Mouse (Mus musculus) testis, postnatal 10 days (tissue): Measurements from ENCODE around the gene Nlrc5.
"Not testable (repeated sequence)": the region's sequence is repeated elsewhere in the genome, so short reads cannot be mapped to it uniquely, and the experiment has no call there.

ENCODE experiments used
- DNase-seq: peaks from one replicate; pipeline ENCODE4 v3.0.0; 2021; ENCODE audit warnings: low spot score

The Nlrc5 gene

DNA sequence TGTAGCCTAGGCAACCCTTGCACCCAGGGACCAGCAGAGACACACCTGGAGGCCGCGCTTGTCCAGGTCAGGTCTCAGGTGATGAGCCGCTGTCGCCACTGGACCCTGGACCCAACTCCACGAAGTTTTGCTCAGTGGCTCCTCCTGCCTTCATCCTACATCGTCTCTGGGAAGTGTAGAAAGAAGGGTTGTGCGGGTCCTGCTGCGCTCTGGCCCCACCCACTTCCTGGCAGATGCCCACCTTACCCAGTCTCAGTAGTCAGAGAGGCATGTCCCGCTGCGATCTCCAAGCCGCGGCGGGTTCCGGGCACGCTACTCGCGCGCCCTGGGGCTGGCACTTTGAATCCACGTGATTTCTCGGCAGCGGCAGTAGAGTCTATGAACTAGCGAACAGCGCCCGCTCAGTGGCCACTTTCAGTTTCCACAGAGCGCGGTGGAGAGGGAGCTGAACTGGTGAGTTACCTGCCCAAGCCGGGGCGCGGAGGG lies at the start of gene Nlrc5:
Gene Nlrc5, plus strand, starts transcription at position 376 of the 486 bp plus-strand sequence.
- DNase-seq = peak; percentile 63

DNA sequence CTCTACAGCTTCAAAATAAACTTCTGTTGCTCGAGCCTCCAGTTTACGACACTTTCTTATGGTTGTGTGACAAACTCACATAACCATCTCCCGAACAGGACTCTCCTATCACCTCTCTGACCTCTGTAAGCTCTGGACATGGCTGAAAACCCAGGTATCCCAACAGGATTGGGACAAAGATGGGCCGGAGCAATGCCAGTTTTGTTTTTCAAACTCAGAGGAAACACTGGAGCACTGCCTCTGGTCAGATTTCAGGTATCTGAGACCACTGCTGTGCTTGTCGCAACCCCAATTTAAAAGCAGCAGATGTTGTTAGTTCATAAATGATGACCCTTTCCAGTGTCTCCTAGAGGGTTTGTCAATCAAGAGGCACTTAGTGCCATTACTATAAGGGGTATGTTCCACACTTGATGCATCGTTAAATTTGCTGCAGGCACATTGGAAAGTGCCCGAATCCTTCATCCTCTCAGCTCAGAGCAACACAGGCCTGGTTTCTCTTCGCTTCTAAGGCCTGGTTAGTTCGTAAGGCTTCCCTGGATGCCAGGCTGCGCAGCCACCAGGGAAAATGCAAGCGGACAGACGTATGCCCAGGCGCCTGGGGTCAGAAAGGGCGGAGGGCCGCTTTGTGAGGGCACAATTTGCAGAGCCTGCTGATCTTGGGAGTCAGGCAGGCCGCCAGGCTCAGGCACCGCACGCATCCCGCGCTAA lies 48.5 kb upstream of the Nlrc5 start:
- no peak for DNase-seq

DNA sequence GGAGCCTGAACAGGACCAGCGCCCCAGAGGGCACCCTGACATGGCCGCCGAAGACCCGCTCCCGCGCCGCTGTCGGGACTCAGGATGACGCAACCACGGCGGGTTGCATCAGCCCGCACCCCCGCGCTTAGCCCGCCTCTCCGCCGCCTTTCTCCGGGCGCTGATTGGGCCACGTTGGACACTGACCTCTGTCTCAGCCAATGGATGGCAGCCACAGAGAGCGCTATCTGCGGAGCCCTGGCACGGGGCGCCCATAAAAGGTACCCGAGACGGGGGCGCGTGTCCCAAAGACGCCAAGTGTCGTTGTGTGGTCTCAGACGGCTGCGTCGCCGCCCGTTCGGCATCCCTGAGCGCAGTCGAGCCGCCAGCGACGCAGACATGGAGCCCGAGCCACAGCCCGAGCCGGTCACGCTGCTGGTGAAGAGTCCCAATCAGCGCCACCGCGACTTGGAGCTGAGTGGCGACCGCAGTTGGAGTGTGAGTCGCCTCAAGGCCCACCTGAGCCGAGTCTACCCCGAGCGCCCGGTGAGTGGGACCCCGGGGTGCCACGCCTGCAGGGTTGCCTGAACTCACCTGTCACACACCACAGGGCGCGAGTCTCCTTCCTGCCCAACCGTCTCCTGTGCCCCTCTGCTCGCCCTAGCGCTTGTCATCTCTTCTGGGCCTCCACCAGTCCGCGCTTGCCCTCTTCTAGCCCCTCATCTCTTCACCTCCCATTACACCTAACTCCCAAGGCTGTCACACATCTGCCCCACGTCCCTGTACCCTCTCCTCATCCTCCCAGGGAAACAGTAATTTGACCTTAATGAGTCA lies 47.7 kb upstream of the Nlrc5 start, which contains the start of gene Herpud1:
Gene Herpud1, plus strand, starts transcription at position 225 of the 813 bp plus-strand sequence.
- peak; percentile 95 for DNase-seq

DNA sequence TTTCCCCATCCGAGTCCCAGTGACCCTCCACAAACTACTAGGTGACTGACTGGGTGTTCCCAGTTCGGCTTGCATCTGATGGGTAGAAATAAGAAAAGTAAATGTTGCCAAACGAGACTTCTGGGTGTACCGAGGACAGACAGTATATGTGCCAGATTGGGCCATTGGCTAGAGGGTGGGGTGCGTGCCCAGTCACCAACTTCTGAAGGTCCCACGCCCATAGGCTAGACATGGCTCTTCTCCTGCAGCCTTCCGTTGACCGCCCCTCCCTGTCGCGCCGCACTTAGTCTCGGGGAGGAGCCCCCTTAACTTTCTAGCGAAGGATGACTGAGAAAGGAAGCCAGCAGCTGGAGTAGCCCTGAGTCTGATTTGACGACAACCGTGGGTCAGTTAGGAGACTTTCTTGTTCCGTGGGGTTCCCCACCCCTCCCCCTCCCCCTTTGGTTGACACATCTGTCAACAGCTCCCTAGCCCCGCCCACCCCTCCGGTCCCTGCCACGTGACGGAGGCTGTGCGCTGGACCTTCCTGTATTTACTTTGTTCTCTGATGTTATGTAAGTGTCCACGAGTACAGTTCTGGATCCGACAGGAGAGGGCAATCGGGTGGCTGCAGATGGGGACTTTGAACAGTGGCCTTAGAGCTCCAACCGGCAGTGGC lies 47.0 kb upstream of the Nlrc5 start:
- DNase-seq = peak; percentile 78

DNA sequence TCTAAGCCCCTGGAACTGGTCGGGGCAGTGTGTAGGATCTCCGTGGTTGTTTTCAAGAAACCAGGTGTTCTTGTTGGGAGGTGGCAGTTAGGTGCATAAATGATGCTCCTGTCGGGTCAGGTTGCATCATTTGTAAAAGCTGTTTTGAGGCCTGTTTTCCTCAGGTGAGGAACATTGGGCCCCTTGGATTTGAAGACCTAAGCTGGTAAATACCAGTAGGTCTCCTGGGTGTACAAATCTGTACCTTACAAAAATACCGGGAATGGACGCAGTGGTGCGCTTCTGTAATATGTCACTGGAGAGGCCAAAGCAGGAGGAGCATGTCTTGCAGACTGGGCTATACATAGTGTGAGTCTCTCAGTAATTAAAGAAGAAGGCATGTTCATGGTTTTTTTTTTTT lies 46.4 kb upstream of the Nlrc5 start:
- DNase-seq = no peak

DNA sequence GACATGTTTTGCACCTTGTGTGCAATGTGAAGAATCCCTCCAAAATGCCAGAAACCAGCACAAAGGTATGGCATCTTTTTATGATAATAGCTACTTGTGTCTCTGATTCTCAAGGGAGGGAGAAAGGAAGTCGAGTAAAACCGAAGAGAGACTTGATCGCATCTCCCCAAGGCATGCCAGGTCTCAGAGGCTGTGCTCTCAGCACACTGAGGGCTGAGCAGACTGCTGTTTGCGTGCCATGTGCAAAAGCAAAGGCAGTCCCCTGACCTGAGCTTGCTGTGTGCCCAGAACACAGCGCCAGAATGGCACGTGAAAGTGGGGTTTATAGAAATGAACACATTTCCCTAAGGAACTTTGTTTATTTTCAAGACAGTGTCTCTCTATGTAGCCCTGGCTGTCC lies 44.6 kb upstream of the Nlrc5 start:
- DNase-seq = no peak

DNA sequence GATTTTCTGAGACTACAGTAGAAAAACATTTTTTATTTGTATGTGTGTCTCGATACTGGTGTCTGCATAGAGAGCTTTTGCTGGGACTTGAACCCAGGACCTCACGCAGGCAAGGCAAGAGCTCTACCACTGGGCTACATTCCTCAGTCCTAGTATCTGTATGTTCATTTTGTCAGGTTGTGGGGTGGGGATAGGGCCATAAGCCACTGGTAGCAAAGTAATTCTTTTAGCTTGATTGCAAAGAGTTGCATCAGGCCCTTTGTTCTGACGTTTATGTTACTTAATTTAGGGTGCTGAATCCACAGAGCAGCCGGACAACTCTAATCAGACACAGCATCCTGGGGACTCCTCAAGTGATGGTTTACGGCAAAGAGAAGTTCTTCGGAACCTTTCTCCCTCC lies 43.7 kb upstream of the Nlrc5 start:
- no peak for DNase-seq

DNA sequence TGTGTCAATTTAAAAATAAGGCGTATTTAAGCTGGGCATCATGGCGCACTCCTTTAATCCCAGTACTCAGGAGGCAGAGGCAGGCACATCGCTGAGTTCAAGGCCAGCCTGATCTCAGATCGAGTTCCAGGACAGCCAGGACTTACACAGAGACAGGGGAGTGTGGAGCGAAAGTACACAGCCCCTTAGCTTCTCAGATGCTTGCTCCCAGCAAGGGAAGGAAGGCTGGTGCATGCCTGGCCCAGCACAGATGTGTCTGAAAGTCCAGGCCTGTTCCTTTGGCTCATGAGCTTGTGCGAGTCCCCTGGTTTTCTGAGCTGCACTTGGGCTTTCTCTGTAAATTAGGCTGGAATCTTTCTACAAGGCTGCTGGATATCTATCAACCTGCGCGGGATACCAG lies 43.2 kb upstream of the Nlrc5 start:
- DNase-seq = no peak

DNA sequence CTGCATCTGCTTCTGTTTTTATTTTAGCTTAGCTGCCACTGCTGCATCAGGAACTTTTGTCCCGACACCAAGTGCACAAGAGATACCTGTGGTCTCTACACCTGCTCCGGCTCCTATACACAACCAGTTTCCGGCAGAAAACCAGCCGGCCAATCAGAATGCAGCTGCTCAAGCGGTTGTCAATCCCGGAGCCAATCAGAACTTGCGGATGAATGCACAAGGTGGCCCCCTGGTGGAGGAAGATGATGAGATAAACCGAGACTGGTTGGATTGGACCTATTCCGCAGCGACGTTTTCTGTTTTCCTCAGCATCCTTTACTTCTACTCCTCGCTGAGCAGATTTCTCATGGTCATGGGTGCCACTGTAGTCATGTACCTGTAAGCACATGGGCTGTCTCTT lies 42.0 kb upstream of the Nlrc5 start:
- DNase-seq = peak; percentile 71

DNA sequence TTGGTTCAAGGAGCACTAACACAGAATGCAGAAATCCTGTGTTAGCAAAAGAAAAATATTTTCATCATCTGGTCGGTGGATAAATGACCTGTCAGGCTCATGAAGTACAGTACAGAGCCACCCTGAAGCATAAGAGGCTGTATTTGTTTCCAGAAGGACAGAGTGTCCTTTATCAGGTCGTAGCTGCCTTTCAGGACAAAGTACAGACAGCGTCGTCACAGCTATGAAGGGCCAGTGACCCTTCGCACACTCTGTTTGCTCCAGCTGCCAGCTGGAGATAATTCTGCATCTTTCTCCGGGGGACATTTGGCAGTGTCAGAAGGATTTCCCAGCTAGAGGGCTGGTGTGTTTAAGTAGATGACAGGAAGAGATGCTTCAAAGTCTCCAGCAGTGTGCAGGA lies 41.5 kb upstream of the Nlrc5 start:
- no peak for DNase-seq

DNA sequence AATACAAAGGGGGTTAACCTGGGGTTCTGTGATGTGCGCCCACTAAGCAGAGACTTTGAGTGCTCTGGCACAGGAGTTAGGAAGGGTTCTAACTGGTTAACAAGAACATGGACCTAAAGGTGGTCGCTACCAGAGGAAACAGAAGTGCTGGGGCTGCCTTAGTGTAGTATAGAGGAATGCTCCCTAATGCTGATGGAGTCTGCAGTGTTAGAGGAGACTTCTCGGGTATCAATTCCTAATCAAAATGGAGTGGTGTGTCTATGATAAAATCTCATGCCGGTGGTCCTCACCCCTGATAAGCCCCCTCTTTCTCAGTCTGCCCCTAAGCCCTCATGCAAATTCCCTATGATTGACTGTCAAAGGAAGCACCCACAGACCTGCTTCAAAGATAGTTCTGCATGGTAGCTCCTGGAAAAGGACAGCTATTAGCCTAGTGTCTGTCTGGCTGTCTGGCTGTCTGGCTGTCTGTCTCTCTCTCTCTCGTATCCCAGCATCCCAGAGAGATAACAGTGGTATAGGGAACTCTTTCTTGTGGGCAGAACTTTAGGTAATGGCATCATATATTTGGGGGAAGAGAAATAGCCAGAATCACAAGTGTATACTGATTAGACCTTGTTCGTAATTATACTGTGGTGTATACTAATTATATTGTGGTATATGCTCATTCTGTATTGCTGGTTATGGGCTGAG lies 38.2 kb upstream of the Nlrc5 start:
- no peak for DNase-seq

DNA sequence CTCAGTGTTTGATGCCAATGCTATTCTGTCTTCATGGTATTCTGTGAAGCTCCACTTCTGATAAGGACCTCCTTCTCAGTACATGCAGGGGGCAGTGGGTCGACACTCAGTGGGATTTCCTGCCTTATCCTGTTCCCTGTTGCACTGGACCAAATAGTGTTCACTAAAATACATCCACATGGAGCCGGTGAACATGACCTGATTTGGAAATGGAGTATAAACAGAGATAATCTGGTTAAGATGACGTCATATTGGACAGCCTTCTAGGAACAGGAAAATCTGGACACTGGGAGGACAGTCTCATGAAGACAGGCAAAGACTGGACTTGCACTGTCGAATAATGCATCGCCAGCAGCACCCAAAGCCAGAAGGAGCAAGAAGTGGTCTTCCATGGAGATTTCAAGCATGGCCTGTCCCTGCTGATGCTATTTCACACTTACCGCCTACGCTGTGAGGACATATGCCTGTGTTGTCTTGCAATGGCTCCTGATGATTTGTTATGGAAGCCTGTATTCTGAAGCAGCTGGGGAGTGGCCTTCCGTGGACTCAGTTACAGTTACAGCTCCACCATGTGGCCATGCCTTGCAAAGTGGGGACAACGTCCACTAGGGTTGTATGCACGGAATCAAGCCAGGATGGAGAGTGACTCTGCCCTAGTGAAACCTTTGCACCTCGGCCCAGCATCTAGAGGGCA lies 37.0 kb upstream of the Nlrc5 start:
- DNase-seq = peak; percentile 75

DNA sequence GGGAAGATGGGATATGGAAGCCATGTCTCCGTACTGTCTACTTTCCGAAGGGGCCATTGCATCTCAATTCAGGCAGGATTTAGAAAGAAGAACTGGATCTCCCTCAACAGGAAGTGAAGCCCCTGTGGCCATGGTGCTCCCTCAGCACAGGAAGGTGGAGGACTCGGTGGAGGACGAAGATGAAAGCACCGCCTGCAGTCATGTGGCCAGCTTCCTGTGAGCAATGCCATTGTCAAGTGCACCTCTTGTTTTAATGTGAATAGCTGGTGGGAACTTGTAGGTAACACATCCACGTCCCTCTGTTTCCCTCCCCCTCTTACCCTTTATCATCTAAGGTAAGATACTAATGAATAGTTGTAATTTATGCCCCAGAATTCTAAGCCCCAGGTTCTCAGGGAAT lies 35.6 kb upstream of the Nlrc5 start:
- no peak for DNase-seq

DNA sequence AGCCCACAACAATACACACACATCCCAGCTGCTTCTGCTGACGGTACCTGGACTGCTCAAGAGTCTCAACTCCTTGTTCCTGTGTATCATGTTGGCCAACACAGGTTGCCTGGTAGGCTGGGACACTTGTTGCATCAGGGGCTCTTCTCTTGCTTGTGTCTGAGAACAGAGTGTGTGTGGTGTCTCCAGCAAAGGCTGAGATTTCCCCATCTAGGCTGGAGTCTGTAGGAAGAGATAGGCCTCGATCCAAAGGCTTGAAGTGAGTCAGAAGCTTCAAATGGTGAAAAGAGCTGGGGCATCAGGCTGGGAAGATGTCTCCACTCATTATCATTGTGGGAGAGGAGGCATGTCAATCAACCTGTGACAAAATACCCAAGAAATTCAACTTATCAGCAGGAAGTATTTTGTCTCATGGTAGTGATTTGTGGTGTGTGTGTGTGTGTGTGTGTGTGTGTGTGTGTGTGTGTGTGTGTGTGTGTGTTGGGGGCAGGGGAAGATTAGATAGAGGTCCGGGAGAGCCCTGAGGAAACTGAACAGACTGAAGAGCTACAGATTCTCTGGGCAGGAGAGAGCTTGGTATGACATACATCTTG lies 34.7 kb upstream of the Nlrc5 start:
- DNase-seq = no peak

DNA sequence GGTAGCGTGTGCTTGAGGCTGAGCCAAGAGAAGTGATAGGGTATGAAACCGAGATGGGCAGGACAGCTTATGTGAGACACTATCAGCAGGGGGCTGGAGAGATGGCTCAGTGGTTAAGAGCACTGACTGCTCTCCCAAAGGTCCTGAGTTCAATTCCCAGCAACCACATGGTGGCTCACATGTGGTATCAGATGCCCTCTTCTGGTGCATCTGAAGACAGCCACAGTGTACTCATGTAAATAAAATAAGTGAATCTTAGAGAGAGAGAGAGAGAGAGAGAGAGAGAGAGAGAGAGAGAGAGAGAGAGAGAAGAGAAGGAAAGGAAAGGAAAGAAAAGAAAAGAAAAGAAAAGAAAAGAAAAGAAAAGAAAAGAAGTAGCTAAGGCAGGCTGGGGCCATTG lies 34.2 kb upstream of the Nlrc5 start:
- not testable (repeated sequence) for DNase-seq

DNA sequence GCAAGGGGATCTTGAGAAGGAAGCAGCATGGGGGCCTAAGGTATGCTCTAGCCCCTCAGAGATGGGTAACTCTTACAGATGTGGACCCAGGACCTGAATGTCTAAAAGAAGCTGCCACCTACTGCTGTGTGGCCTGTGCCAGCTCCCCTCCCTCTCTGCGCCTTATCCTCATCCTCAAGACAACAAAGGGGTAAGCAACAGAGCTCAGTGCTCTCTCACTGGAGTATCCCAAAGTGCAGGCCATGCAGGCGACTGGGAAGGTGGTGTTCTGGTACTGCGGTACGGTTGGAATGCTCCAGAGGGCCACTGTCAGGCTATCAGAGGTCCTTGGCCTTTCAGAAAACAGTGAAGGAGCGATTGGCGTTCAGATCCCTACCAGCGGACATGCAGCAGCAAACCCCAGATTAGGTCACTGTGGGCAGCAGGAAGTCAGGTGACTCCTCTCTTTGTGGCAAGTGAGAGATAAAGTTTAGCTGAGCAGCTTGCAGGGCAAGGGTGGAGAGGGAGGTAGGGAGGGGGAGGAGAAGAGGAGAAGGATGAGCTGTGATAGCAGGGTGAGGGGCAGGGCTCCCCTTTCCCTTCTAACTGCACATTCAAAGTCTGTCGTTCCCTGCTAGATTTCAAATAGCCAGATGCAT lies 25.6 kb upstream of the Nlrc5 start:
- DNase-seq = no peak

DNA sequence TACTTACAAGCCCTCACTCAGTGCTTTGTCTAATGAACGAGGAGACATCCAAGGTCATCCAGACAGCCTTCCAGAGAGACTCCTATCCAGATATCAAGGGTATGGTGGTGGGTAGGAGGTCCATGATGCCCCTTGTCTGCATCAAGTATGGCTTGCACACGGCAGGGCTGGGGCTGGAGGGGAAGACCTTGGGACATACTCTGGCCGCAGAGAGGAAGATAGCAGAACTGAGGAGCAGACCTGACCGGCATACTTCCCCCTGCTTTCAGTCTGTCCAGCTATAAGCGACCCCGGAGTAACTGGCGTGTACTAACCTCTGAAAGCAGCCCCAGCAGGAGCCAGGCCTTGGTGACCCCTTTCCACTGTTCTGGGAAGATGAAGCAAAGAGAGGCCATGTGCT lies 24.6 kb upstream of the Nlrc5 start:
- no peak for DNase-seq

DNA sequence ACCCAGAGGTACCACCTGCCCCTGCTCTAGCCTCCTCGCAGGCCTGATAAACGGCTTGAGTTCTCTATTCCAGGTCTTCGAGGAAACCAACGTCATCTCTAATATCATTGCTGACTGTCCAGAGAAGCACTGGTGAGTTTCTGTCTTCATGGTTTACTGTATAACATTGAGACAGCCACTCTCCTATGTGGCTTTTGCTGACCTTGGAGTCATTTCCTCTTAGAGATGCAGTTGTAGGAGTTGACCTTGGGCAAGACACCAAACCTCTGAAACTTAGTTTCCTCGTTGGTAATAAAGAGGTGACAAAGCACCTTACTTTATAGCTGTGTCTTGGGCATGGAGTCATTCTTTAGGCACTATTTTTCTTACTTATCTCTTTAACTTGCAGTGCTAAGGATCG lies 21.6 kb upstream of the Nlrc5 start:
- DNase-seq = no peak

DNA sequence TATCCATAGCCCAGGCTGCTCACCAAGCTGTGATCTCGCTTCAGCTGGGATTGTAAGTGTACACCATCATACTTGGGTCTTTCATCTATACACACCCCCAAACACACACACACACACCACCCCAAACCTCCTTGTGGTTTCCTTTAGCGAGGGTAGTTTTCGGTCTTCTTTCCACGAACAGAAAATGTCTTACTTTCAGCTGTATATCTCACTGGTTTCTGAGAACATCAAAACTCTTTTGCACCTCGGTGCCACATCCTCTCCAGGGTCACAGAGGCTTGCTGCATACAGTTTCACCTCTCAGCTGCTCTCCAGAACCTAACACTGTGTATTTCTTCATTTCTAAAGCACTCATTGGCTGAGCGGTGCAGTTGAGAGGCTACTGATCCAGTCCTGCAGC lies 20.6 kb upstream of the Nlrc5 start:
- DNase-seq = no peak

DNA sequence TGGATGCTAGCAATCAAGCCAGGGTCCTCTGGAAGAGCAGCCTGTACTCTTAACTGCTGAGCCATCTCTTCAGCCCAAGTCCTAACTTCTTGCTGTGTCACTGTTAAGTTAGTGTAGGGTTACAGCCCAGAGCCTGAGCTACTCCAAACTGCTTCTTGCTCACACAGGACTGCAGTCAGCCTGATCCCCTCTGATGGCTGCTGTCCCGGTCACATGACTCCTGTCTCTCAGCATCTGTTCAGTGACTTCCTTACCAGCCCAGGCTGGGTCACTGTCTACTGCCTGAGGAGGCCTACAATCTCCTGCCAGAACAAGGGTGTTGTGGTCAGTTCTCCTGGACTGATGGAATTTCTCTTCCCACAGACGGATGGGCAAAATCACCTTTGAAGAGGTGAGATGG lies 18.9 kb upstream of the Nlrc5 start:
- DNase-seq = no peak

DNA sequence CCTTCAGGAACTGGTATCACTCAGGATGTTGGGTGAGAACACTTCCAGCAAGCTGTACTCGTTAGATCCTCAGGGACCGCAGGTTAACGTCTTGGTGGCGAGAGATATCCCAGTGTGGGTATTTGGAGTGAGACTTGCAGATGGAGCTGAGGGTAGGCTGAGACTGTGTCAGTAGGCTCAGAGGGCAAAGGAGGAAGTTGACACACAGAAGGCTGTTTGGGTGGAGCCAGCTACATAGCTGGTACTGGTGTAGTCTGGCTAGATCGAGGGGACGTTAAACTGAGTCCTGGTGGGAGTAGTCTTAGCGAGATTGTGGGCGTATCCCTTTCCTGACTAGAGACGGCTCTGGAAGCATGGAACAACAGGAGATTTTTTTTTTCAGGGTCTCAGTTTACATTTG lies 16.1 kb upstream of the Nlrc5 start:
- no peak for DNase-seq
